Mouse (Mus musculus) erythroblast, embryonic 14.5 days (primary cell): ENCODE data around the gene P2rx3.

Experiments used
- GATA1 ChIP-seq: IDR thresholded peaks from 2 replicates; pipeline ENCODE4 v1.6.1; 2012; ENCODE audit warnings: low read length, inconsistent platforms, mixed read lengths
- TAL1 ChIP-seq: IDR thresholded peaks from 3 replicates; pipeline ENCODE4 v1.6.1; 2012; ENCODE audit warnings: low read length, inconsistent platforms, mixed read lengths

DNA sequence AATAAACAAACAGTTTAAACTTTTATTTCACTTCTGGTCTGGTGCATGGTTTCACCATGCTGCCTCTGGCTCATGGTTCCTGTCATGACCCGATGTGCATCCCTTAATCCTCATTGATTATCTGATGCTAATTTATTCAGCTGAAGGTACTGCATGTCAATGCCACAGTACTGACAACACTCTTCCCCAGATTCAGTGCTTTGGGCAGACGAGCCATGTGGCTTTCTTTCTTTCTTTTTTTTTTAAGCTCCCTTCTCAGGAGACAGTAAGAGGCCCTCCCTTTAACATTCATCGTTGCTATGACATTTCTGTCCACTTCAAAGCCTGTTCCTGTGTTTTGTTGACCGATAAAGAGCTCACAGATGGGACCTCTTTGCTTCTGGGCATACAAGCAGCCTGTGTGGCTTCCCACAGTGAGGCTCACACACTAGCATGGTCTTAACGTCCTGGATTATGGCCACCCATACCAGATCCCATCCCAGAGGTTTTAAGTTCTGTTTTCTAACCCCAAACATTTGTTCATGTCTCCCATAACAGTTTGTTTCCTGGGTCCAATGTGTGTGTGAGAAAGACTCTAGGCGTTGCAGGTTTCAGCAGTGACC is 74.3 kb downstream of the P2rx3 start:
- TF ChIP-seq TAL1 (no peak), GATA1 (no peak)
